Mouse (Mus musculus) kidney, embryonic 14.5 days (tissue): Measurements from ENCODE around the gene Tpo. TPM values are rescaled to one million over a fixed set of nuclear protein-coding genes. Genes with fewer than 3 reads are reported as not detected.
A peak's percentile ranks its signal among the peaks of the same experiment; 100 is the strongest.

Source experiments
- ATAC-seq: fragments of 200-750 bp; cut with Nextera tagmentation; 2 replicates; pipeline ENCODE4 v1.8.0; 2017; ENCODE audit warnings: moderate number of reproducible peaks, mild to moderate bottlenecking, moderate TSS enrichment, moderate library complexity; ENCODE audit not compliant: low FRiP score, low TSS enrichment
- H3K27ac ChIP-seq: fragments of 300-500 bp; sonication (generic); 2 replicates; pipeline ENCODE4 v1.5.1; 2014; ENCODE audit warnings: low read depth, mild to moderate bottlenecking, low read length, moderate library complexity, mixed read lengths
- H3K27me3 ChIP-seq: fragments of 300-500 bp; sonication (generic); 2 replicates; pipeline ENCODE4 v1.6.1; 2014; ENCODE audit warnings: mild to moderate bottlenecking, low read length; ENCODE audit not compliant: control insufficient read depth, insufficient read depth
- H3K36me3 ChIP-seq: fragments of 300-500 bp; sonication (generic); 2 replicates; pipeline ENCODE4 v1.6.1; 2014; ENCODE audit warnings: low read length, mixed read lengths; ENCODE audit not compliant: control insufficient read depth, insufficient read depth
- H3K4me1 ChIP-seq: fragments of 300-500 bp; sonication (generic); 2 replicates; pipeline ENCODE4 v1.6.1; 2014; ENCODE audit warnings: low read length, mixed read lengths; ENCODE audit not compliant: control insufficient read depth, insufficient read depth
- H3K4me2 ChIP-seq: fragments of 300-500 bp; sonication (generic); replicated peaks from 2 replicates; pipeline ENCODE4 v1.6.1; 2014; ENCODE audit warnings: low read depth, mild to moderate bottlenecking, low read length
- H3K4me3 ChIP-seq: fragments of 300-500 bp; sonication (generic); 2 replicates; pipeline ENCODE4 v1.5.1; 2014; ENCODE audit warnings: mild to moderate bottlenecking, low read length
- H3K9ac ChIP-seq: fragments of 300-500 bp; sonication (generic); 2 replicates; pipeline ENCODE4 v1.6.1; 2014; ENCODE audit warnings: low read depth, mild to moderate bottlenecking, low read length, moderate library complexity
- H3K9me3 ChIP-seq: fragments of 300-500 bp; sonication (generic); 2 replicates; pipeline ENCODE4 v1.6.1; 2016; ENCODE audit warnings: low read length; ENCODE audit not compliant: control insufficient read depth
- WGBS: fragments of 180-500 bp; shearing (Covaris S2); extraction: QIAGEN DNeasy Blood & Tissue Kit; methylation state at CpG from one replicate; pipeline ENCODE4 v1.1.7; 2014; 5-methylcytosine and 5-hydroxymethylcytosine counted together
- polyA plus RNA-seq: library from polyadenylated mRNA; unstranded; fragments of >200 nt; fragmentation: Nextera tagmentation; extraction: Ambion mirVana; gene quantifications from 2 replicates; pipeline ENCODE4 v1.2.1, GENCODE M21; 2014

The Tpo gene
- polyA plus RNA-seq, 1 experiment from 2014 or later, result not detected

GRCm38 (mm10) chr12:30058044-30058443, 74.4 kb downstream of the Tpo start:
- Histone ChIP-seq H3K4me3 (no peak overlapping the region), H3K4me2 (no peak overlapping the region), H3K9me3 (no peaks in the 10 kb centered on the region), H3K9ac (no peak overlapping the region), H3K36me3 (no peaks in the 10 kb centered on the region), H3K27me3 (no peaks in the 10 kb centered on the region), H3K27ac (no peak overlapping the region), H3K4me1 (no peaks in the 10 kb centered on the region)
- WGBS, result 70% methylated on average over 6 of the region's 6 CpGs
- ATAC-seq, result no peak

GRCm38 (mm10) chr12:30054761-30055540, 77.5 kb downstream of the Tpo start:
- Histone ChIP-seq H3K4me1 (no peaks in the 10 kb centered on the region), H3K27ac (no peak overlapping the region), H3K9me3 (no peaks in the 10 kb centered on the region), H3K27me3 (no peaks in the 10 kb centered on the region), H3K36me3 (no peaks in the 10 kb centered on the region), H3K4me2 (no peak overlapping the region), H3K4me3 (no peak overlapping the region), H3K9ac (no peak overlapping the region)
- 79% methylated on average over 11 of the region's 11 CpGs for WGBS
- ATAC-seq, result no peak

- Histone ChIP-seq H3K9ac (no peak overlapping the region), H3K4me2 (no peak overlapping the region), H3K4me1 (no peaks in the 10 kb centered on the region), H3K36me3 (no peaks in the 10 kb centered on the region), H3K27ac (no peak overlapping the region), H3K27me3 (no peaks in the 10 kb centered on the region), H3K4me3 (no peak overlapping the region), H3K9me3 (no peaks in the 10 kb centered on the region)
- no peak for ATAC-seq
- WGBS, result 21% methylated on average over 4 of the region's 4 CpGs
These were observed 82.2 kb downstream of the Tpo start for GRCm38 (mm10) chr12:30050235-30050634.

- Histone ChIP-seq H3K4me3 (no peak overlapping the region), H3K9me3 (no peaks in the 10 kb centered on the region), H3K4me1 (no peaks in the 10 kb centered on the region), H3K27ac (no peak overlapping the region), H3K27me3 (no peaks in the 10 kb centered on the region), H3K9ac (no peak overlapping the region), H3K36me3 (no peaks in the 10 kb centered on the region), H3K4me2 (no peak overlapping the region)
- WGBS, result 81% methylated on average over 9 of the region's 9 CpGs
- ATAC-seq, result no peak
These were observed 82.6 kb downstream of the Tpo start for GRCm38 (mm10) chr12:30049818-30050217.

- H3K36me3 ChIP-seq, result no peaks in the 10 kb centered on the region
- no peaks in the 10 kb centered on the region for H3K27me3 ChIP-seq
- H3K4me1 ChIP-seq, result no peaks in the 10 kb centered on the region
- ATAC-seq, result no peak
- H3K27ac ChIP-seq, result no peak overlapping the region
- H3K9me3 ChIP-seq, result no peaks in the 10 kb centered on the region
- H3K4me3 ChIP-seq, result no peak overlapping the region
- H3K4me2 ChIP-seq, result no peak overlapping the region
- WGBS, result 84% methylated on average over 6 of the region's 6 CpGs
- no peak overlapping the region for H3K9ac ChIP-seq
These were observed 83.6 kb downstream of the Tpo start for GRCm38 (mm10) chr12:30048848-30049247.

- Histone ChIP-seq H3K27me3 (no peaks in the 10 kb centered on the region), H3K4me2 (no peak overlapping the region), H3K9me3 (no peaks in the 10 kb centered on the region), H3K36me3 (no peaks in the 10 kb centered on the region), H3K4me1 (no peaks in the 10 kb centered on the region), H3K4me3 (no peak overlapping the region), H3K27ac (peak overlapping the region; percentile 47; the same call in 1 of the 2 replicates), H3K9ac (no peak overlapping the region)
- peak; percentile 53; the same call in 1 of the 2 replicates for ATAC-seq
- WGBS, result 13% methylated on average over 4 of the region's 4 CpGs
These were observed 92.3 kb downstream of the Tpo start for GRCm38 (mm10) chr12:30040150-30040549.

GRCm38 (mm10) chr12:30039565-30039964, 92.9 kb downstream of the Tpo start:
- Histone ChIP-seq H3K36me3 (no peaks in the 10 kb centered on the region), H3K27ac (no peak overlapping the region), H3K9me3 (no peaks in the 10 kb centered on the region), H3K9ac (no peak overlapping the region), H3K27me3 (no peaks in the 10 kb centered on the region), H3K4me1 (no peaks in the 10 kb centered on the region), H3K4me3 (no peak overlapping the region), H3K4me2 (no peak overlapping the region)
- ATAC-seq, result no peak
- WGBS, result 42% methylated on average over 4 of the region's 4 CpGs

- ATAC-seq, result no peak
- Histone ChIP-seq H3K27ac (no peak overlapping the region), H3K27me3 (no peaks in the 10 kb centered on the region), H3K4me3 (no peak overlapping the region), H3K9ac (no peak overlapping the region), H3K4me1 (no peaks in the 10 kb centered on the region), H3K4me2 (no peak overlapping the region), H3K9me3 (no peaks in the 10 kb centered on the region), H3K36me3 (no peaks in the 10 kb centered on the region)
- WGBS, result 79% methylated on average over 4 of the region's 4 CpGs
These were observed 95.8 kb downstream of the Tpo start for GRCm38 (mm10) chr12:30036569-30037055.

GRCm38 (mm10) chr12:30035841-30036568, 96.4 kb downstream of the Tpo start:
- no peak overlapping the region for H3K9ac ChIP-seq
- H3K27ac ChIP-seq, result no peak overlapping the region
- no peaks in the 10 kb centered on the region for H3K36me3 ChIP-seq
- H3K27me3 ChIP-seq, result no peaks in the 10 kb centered on the region
- H3K9me3 ChIP-seq, result no peaks in the 10 kb centered on the region
- ATAC-seq, result no peak
- no peak overlapping the region for H3K4me3 ChIP-seq
- no peak overlapping the region for H3K4me2 ChIP-seq
- H3K4me1 ChIP-seq, result no peaks in the 10 kb centered on the region
